Mouse (Mus musculus) embryo, embryonic 10.5 days (tissue): ENCODE data around the gene Arl5a.

Experiments
- DNase-seq: peaks from one replicate; pipeline ENCODE4 v3.0.0-alpha.2; 2015; ENCODE audit warnings: low spot score

Arl5a gene

GRCm38 (mm10) chr2:52361086-52361485 is 63.6 kb downstream of the Arl5a start:
- no peak for DNase-seq

- DNase-seq, result no peak
Observed at GRCm38 (mm10) chr2:52359722-52360121, 65.0 kb downstream of the Arl5a start.

- no peak for DNase-seq
Observed at GRCm38 (mm10) chr2:52358156-52358555, 66.5 kb downstream of the Arl5a start.

GRCm38 (mm10) chr2:52351029-52351428 is 73.7 kb downstream of the Arl5a start:
- no peak for DNase-seq
